Mouse (Mus musculus): ENCODE results near the gene Gm3149.
"Not testable (repeated sequence)": the region's sequence is repeated elsewhere in the genome, so short reads cannot be mapped to it uniquely, and the experiment has no call there.

Gm3149 gene

GRCm38 (mm10) chr14:4316983-4317382, at the start of gene Gm3149:
Gene Gm3149 (plus strand): TSS chr14:4317283.
- DNase-seq = not testable (repeated sequence)

DNA sequence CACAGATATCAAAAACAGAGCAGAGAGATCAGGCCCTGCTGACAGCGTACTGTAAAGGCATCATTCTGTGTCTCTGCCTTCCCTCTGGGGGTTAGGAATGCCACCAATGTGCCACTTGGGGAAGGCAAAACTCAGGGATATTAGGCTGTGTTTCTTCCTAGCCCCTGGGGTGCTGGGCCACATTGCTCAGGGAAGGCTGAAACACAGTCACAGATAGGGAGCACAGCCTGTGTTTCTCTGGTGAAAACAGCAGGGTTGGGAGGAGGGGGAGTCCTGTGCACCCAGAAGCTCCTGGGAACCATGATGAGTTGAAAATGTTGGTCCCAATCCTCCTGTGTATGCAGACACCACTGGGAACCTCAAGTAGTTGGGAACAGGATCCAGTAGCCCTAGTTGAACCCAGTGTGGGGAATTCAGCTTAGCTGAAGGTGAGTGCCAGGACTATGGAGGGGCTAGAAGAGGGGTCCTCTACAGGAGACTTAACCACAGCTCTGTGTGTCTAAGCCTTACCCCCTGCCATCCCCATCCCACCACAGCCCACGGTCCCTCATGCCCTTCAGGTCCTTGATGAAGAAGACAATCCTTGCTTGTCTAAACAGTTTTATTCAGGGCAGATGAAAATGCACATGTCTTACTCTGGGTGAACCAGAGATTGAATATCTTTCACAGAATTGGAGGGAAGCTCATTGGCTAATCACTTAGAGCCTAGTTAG, 47.7 kb upstream of the Gm3149 start:
- DNase-seq = not testable (repeated sequence)

DNA sequence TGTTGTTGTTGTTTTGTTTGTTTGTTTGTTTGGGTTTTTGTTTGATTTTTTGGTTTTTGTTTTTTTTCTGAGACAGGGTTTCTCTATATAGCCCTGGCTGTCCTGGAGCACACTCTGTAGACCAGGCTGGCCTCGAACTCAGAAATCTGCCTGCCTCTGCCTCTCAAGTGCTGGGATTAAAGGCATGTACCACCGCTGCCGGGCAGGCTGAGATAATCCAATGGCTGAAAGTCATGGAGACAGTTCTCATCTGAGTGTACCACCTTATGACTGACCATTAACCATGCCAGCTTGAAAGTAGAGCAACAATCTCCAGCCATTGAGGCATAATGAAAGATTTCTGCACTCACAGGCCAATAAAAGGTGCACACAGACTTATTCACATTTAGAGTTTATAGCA, 37.3 kb upstream of the Gm3149 start:
- DNase-seq = not testable (repeated sequence)

- not testable (repeated sequence) for DNase-seq
Observed at GRCm38 (mm10) chr14:4334476-4335080, 17.5 kb downstream of the Gm3149 start, which contains the start of gene 2610042L04Rik. Gene 2610042L04Rik (plus strand): TSS chr14:4334763.

DNA sequence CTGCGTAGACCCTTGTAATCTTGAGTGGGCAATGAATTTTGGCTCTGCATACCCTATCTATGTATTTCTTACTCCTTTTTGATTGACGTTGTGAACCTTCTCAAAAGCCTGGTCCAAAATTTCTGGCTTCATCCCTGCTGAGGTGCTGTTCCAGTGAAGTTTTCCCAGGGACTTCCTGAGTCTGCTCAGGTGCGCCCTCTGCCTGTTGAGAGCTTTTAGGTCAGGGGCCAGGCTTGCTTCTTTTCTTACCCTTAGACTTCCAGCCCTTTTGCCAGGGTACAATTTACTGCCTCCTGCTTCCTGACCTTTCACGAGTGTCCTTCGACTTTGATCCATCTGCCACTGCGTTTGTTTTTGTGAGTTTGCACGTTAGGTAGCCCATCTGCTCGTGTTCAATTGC, 18.4 kb downstream of the Gm3149 start:
- peak; percentile 1 for DNase-seq

GRCm38 (mm10) chr14:4368991-4369390, 51.9 kb downstream of the Gm3149 start:
- DNase-seq = not testable (repeated sequence)

- DNase-seq = not testable (repeated sequence)
Observed at GRCm38 (mm10) chr14:4369691-4370090, 52.6 kb downstream of the Gm3149 start.
